Mouse (Mus musculus) v-Abl transformed pro-B cells (cell line): ENCODE data around the gene Ntpcr.

ENCODE experiments used
- in situ Hi-C, 2 experiments: fragments of 400-800 bp; cut with MboI; formaldehyde crosslinking; loops; one replicate each; pipeline ENCODE4 v1.15.1; 2025; ENCODE audit not compliant: unreplicated experiment in 2 of 2

The Ntpcr gene

DNA sequence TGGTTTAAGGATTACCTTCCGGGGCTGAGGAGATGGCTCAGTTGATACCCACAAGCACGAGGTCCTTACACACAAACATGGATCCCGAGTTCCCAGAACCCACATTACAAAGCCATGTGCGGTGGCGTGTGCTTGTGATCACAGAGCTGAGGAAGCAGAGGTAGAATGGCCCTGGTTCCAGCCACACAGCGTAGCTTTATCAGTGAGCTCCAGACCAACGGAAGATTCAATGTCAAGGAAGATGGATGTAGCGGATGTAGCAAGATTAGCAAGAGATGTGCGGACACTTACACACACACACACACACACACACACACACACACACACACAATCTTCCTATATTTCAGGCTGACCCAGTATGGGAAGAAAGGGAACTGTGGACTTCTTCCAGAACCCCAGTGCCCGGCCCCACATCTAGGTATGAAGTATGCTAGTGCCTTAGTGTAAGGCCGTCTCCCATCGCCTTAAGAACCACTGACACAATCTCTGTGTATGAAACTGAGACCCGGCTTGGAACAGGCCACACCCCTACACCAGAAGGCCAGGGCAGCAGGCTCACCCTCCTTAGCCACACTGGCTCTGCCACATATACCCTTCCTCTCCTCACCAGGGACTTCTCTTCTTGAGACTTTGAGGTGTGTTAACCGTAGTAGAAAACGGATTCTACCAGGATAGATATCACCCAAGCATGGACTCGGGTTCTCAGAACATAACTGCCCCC is 33.5 kb downstream of the Ntpcr start:
- in situ Hi-C loops, result no loop called here

GRCm38 (mm10) chr8:125768079-125768478 is 38.3 kb downstream of the Ntpcr start:
- in situ Hi-C loops, result no loop called here

DNA sequence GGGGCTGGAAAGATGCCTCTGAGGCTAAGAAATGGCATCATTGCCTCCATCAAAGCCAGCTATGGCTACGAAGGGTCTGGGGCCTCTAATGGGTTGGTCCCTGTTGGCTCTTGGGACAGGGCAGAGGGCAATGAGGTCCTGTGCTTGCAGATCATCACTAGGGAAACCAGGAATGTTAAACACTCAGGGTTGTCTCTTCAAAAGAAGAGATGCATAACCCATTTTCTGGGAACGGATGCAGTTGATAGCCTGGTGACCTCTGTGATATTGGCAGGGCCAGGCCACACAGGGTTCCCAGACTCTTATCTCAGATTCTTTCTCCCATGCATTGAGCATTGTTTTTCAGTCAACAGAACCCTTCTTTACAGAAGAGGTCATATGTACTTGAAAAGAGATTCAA is 42.5 kb downstream of the Ntpcr start:
- in situ Hi-C loops, result no loop called here

DNA sequence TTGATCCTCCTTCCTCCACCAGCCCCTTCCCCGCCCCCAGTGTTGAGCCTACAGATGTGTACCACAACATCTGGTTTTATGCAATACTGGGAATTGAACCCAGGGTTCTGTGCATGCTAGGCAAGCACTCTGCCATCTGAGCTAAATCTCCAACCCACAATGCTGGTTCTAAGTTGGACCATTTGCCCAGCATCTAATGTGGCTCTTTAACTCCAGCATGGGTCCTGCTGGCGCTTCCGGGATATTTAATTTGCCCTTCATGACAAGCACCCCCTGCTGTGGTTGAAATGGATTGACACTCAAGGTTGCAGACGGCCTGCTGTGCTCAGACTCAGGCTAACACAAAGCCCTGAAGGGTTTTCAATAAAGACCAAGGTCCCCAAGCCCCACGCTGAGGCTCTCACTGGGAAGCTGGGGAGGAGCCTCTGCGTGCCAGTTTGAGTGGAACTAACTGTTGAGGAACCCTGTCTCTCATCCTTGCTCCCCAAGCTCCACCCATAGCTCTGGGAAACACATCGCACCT is 43.6 kb downstream of the Ntpcr start:
- in situ Hi-C loops, result no loop called here

- in situ Hi-C loops, result no loop called here
Measured at GRCm38 (mm10) chr8:125775031-125775430, 45.3 kb downstream of the Ntpcr start.

GRCm38 (mm10) chr8:125776314-125776713 is 46.6 kb downstream of the Ntpcr start:
- in situ Hi-C loops, result no loop called here

GRCm38 (mm10) chr8:125776800-125777199 is 47.0 kb downstream of the Ntpcr start:
- in situ Hi-C loops, result no loop called here

DNA sequence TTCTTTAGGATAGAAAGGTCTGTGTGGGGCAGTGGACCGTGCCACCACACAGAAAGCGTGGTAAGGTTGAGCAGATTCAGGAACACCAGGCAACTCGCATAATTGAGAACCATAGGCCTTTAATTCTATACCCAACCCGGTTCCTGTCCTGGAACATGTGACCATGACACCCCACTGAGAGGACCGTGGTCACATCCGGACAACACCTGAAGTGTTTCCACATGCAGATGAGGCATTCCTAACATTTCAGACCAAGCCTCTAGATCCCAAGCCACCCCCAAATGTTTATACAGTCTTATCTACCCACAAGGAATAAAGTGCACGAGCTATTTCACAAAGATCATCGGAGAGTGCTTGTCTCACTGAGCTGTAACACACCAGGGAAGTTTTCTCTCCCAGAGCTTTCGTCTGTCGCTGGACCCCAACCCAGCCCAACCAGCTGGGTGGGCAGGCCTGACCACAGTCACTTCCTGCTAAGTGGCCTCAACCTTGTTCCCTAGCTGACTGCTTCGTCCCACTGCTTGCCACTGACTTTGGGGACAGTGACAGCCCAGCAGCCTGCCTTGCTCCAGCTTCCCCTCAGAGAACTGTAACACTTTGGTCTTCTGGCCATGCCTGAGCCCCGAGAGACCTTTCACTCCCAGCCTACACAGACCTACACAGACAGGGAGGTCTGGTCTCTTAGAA is 47.9 kb downstream of the Ntpcr start:
- in situ Hi-C loops, result no loop called here

DNA sequence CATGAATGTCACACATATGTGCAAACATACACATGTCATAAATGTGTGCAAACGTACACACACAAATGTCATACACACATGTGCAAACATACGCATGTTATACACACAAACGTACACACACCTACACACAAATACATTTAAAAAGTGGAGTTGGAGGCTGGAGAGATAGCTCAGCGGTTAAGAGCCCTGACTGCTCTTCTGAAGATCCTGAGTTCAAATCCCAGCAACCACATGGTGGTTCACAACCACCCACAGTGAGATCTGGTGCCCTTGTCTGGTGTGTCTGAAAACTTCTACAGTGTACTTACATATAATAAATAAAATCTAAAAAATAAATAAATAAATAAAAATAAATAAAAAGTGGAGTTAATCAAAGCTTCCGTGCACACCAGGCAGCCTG is 49.2 kb downstream of the Ntpcr start:
- in situ Hi-C loops, result no loop called here

DNA sequence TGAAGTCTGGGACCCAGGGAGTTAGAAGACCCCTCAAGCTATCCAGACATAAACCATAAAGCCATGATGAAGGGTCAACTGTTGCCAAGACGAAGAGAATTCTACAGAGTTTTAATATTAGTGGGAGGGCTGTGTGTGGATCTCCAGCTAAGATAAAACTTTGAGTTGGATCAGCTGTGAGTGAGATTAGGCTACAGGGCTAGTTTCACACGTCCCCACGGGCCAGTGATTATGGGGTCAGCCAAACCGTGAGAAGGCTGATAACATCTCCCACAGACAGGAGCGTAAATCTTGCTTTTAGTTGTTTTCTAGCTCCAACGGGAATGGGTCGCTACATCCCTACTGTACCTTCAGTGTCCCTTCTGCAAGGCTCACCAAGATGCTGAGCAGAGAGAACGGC is 49.9 kb downstream of the Ntpcr start:
- in situ Hi-C loops, result no loop called here

- in situ Hi-C loops, result no loop called here
Measured at GRCm38 (mm10) chr8:125782161-125782560, 52.4 kb downstream of the Ntpcr start.

DNA sequence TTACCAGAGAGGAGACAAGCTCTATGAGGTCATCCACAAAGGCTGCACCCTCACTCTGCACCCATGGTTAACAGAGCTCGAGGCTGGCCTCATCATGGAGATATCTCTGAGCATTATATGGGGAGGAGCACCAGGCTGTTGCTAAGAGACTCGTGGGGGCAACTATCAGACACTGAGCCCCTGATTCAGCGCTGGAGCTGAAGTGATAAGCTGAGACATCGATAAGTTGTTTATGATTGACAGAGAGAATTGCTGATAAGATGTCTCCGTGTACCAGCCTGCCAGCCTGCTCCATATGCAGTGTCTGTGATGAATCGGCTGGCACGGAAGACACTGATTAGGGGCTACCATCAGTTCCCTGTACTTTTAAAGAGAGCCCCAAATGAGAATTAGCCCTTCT is 57.1 kb downstream of the Ntpcr start:
- in situ Hi-C loops, result no loop called here

DNA sequence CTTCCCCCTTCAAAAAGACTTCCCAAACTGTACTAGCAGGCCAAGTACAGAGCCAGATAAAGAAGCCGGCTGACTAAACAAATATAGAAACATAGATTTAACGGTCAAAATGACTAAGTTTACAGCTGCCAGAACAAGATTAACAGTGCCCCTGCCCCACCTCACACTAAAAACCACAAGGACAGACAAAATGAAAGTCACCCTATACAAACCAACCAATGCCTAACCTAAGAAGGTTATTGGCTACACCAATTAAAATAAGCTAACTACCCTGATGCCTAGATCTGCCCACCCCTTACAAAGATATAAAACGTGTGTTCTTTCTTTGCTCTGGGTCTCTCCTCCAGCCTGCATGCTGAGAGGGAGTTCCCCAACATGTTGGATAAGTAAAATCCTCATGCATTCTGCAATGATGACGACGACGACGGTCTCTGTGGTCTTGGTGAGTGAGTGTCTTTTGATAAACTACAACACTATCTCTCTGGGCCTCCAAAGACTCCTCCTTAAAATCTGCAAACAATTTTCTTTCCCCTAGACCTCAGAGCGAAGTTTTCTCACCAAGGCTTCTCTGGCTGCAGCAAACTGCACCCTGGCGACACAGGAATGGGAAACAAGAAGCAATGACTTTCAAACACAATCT is 63.2 kb downstream of the Ntpcr start:
- in situ Hi-C loops, result no loop called here

DNA sequence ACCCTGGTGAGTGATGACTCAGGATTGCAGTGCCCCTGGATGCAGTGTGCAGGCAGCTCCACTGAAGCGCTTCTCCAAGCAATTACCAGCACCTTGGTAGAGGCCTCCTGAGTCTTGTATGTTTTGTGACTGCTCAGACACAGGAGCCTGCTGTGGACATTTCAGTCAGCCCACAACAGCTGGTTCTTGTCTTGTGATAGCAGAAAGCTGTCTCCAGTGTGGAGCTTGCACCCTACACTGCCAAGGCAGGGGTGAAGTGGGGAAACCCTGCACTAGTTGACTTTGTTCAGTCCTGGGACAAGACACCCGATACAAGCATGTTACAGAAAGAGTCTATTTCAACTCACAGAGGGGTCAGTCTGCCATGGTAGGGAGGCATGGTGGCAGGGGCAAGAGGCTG is 65.6 kb downstream of the Ntpcr start:
- in situ Hi-C loops, result no loop called here

DNA sequence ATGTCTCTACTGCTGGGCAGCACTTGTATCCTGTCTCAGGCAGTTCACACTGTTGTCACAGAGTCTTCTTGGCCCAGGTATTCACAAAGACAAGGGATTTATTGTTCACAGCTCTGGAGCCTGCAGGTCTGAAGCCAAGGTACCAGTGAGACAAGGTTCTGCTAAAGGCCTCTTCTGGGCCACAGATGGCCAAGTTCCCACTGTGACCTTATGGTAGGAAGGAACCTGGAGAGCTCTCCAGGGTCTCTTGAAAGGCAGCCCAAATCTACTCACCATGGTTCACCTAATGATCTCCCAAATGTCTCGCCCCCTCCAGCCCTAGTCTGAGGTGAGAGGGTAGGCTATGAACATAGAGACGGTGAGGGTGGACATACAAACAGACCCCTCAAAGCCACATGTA is 67.2 kb downstream of the Ntpcr start:
- in situ Hi-C loops, result no loop called here
